Mouse (Mus musculus) heart, embryonic 13.5 days (tissue): ENCODE data around the gene Zc3h18. TPM values are rescaled to one million over a fixed set of nuclear protein-coding genes. Genes with fewer than 3 reads are reported as not detected.
A peak's percentile ranks its signal among the peaks of the same experiment; 100 is the strongest.

Source experiments
- ATAC-seq: fragments of 200-750 bp; cut with Nextera tagmentation; 2 replicates; pipeline ENCODE4 v1.8.0; 2017; ENCODE audit warnings: moderate TSS enrichment; ENCODE audit not compliant: insufficient number of reproducible peaks, low FRiP score, low TSS enrichment; ENCODE audit errors: extremely low read depth
- H3K27ac ChIP-seq: fragments of 300-500 bp; sonication (generic); replicated peaks from 2 replicates; pipeline ENCODE4 v1.5.1; 2015; ENCODE audit warnings: moderate library complexity, mild to moderate bottlenecking, inconsistent platforms
- H3K27me3 ChIP-seq: fragments of 300-500 bp; sonication (generic); replicated peaks from 2 replicates; pipeline ENCODE4 v1.6.1; 2015; ENCODE audit warnings: mild to moderate bottlenecking, inconsistent platforms
- H3K36me3 ChIP-seq: fragments of 300-500 bp; sonication (generic); 2 replicates; pipeline ENCODE4 v1.6.1; 2015; ENCODE audit warnings: mild to moderate bottlenecking, inconsistent platforms
- H3K4me1 ChIP-seq: fragments of 300-500 bp; sonication (generic); 2 replicates; pipeline ENCODE4 v1.6.1; 2015; ENCODE audit warnings: inconsistent platforms
- H3K4me2 ChIP-seq: fragments of 300-500 bp; sonication (generic); 2 replicates; pipeline ENCODE4 v1.6.1; 2015; ENCODE audit warnings: inconsistent platforms, mild to moderate bottlenecking, moderate library complexity
- H3K4me3 ChIP-seq: fragments of 300-500 bp; sonication (generic); 2 replicates; pipeline ENCODE4 v1.5.1; 2015; ENCODE audit warnings: moderate library complexity, mild to moderate bottlenecking, inconsistent platforms
- H3K9ac ChIP-seq: fragments of 300-500 bp; sonication (generic); 2 replicates; pipeline ENCODE4 v1.6.1; 2015; ENCODE audit warnings: inconsistent platforms, mild to moderate bottlenecking, moderate library complexity
- H3K9me3 ChIP-seq: fragments of 300-500 bp; sonication (generic); 2 replicates; pipeline ENCODE4 v1.6.1; 2016; ENCODE audit warnings: inconsistent platforms
- WGBS: fragments of 180-500 bp; shearing (Covaris S2); methylation state at CpG from one replicate; pipeline ENCODE4 v1.1.7; 2015; ENCODE audit warnings: mixed read lengths; 5-methylcytosine and 5-hydroxymethylcytosine counted together
- polyA plus RNA-seq: library from polyadenylated mRNA; unstranded; fragments of >200 nt; fragmentation: Nextera tagmentation; extraction: Ambion mirVana; gene quantifications from 2 replicates; pipeline ENCODE4 v1.2.1, GENCODE M21; 2015

The Zc3h18 gene
- polyA plus RNA-seq, 1 experiment from 2014 or later: 31.1 TPM

DNA sequence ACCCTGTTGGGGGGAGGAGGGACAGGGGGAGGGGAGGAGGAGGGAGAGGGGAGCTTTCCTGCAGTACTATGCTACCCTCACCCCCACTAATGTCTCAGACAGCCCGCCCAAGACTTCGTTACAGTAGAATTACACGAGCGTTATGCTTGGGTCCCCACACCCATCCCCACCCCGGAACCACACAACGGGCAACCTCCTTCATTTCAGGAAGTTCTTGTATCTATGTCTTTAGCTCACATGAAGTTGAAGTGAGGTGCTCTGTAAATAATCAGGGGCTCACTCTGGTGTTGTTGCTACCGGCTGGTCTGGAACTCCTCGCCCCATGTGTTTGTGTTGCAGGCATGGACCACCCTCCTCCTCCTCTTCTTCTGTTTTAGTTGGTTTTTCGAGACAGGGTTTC lies 51.8 kb downstream of the Zc3h18 start:
- Histone ChIP-seq H3K9me3 (no peaks in the 10 kb centered on the region), H3K4me2 (no peak overlapping the region), H3K4me3 (no peak overlapping the region), H3K36me3 (peaks cover 9% of the 10 kb centered on the region), H3K9ac (no peak overlapping the region), H3K27me3 (no peaks in the 10 kb centered on the region), H3K27ac (no peak overlapping the region), H3K4me1 (peaks cover 30% of the 10 kb centered on the region)
- no peak for ATAC-seq
- 81% methylated on average over 9 of the region's 9 CpGs for WGBS

DNA sequence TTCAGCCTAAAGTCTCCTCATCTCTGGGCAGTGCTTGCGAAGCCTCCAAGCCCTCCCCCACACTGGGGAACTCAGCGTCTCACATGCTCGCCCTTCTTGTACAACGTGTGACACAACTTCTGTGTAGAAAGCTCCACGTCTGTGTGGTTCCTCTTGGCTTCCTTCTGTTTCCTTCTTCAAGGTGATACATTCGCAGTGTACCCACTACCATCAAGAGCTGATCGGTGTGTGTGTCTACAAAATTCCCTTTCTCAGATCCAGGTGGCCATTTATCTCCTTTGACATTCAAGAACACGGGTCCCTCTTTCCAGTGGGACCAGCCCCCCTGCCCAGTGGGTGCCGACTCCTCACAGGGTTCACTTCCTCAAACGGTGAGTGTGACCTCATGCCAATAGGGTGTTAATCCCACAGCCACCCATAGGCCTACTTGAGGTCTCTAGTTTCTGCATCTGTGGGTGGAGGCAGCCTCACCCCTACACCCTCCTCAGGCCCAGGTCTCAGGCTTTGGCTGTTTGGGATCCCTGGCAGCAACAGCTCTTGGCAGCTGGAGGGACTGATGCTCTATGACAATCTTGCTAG lies 53.7 kb downstream of the Zc3h18 start:
- ATAC-seq: no peak
- no peak overlapping the region for H3K4me3 ChIP-seq
- 74% methylated on average over 10 of the region's 10 CpGs for WGBS
- H3K27me3 ChIP-seq: no peaks in the 10 kb centered on the region
- no peaks in the 10 kb centered on the region for H3K9me3 ChIP-seq
- no peak overlapping the region for H3K27ac ChIP-seq
- no peak overlapping the region for H3K9ac ChIP-seq
- peaks cover 26% of the 10 kb centered on the region for H3K36me3 ChIP-seq
- H3K4me2 ChIP-seq: no peak overlapping the region
- peaks cover 19% of the 10 kb centered on the region for H3K4me1 ChIP-seq

DNA sequence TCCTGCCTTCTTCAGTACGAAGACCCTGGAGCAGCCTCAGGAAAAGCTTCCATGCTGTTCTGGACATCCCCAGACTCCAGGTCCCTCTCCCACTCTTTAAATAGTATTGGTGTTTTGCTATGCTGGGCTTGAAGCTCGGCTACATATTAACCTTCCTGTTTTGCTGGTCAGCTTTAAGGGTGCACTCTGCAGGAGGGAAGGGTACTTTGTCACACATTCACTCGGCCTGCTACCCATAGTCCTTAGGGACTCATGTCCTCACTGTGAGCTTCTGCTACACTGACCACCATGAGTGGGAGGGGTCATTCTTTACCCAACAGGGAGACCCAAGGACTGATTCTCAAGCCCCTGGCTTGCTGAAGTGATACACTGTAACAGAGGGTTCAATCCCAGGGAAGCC lies 54.2 kb downstream of the Zc3h18 start:
- 65% methylated on average over 3 of the region's 3 CpGs for WGBS
- Histone ChIP-seq H3K27me3 (no peaks in the 10 kb centered on the region), H3K27ac (no peak overlapping the region), H3K36me3 (peaks cover 27% of the 10 kb centered on the region), H3K9me3 (no peaks in the 10 kb centered on the region), H3K4me3 (no peak overlapping the region), H3K4me2 (no peak overlapping the region), H3K4me1 (peaks cover 19% of the 10 kb centered on the region), H3K9ac (no peak overlapping the region)
- no peak for ATAC-seq

DNA sequence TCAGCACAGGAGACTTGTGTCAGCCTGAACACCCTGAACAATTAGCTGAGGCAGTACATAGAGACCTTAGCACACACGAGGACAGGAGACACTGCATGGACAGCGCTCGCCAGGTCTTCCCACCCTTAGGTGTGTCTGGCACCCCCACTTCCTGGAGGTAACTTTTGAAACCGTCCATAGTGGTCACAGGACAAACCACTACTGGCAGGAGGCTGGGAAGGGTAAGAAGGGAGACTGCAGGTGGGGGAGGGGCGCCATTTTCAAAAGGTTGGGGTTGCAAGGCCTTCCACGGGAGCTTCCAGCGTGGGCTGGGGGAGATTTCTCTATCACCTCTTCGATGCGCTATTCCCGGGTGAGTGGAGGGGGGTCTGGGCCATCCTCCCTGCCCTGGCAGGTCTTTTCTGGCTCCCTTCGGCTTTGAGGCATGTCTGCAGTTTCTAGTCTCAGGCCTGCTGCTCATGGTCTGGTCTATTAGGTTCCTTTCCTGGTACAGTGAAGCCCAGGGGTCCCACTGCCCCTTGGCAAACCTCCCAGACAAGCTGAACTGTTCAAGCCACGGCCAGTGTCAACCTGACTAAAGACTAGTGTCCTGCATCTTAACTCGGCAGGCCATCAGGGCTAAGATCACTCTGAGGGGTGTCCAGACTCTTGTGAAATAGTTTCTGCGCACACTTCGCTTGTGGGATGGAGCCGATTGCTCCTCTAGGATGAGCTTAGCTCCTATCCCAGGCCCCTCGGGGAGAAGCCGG lies 55.5 kb downstream of the Zc3h18 start:
- peak overlapping the region; percentile 68 for H3K4me3 ChIP-seq
- H3K9ac ChIP-seq: peak overlapping the region; percentile 88
- WGBS: 28% methylated on average over 18 of the region's 18 CpGs
- peaks cover 38% of the 10 kb centered on the region for H3K36me3 ChIP-seq
- H3K27me3 ChIP-seq: no peaks in the 10 kb centered on the region
- H3K27ac ChIP-seq: peak overlapping the region; percentile 71
- peak overlapping the region; percentile 90 for H3K4me2 ChIP-seq
- H3K4me1 ChIP-seq: peaks cover 19% of the 10 kb centered on the region
- H3K9me3 ChIP-seq: no peaks in the 10 kb centered on the region
- no peak for ATAC-seq

DNA sequence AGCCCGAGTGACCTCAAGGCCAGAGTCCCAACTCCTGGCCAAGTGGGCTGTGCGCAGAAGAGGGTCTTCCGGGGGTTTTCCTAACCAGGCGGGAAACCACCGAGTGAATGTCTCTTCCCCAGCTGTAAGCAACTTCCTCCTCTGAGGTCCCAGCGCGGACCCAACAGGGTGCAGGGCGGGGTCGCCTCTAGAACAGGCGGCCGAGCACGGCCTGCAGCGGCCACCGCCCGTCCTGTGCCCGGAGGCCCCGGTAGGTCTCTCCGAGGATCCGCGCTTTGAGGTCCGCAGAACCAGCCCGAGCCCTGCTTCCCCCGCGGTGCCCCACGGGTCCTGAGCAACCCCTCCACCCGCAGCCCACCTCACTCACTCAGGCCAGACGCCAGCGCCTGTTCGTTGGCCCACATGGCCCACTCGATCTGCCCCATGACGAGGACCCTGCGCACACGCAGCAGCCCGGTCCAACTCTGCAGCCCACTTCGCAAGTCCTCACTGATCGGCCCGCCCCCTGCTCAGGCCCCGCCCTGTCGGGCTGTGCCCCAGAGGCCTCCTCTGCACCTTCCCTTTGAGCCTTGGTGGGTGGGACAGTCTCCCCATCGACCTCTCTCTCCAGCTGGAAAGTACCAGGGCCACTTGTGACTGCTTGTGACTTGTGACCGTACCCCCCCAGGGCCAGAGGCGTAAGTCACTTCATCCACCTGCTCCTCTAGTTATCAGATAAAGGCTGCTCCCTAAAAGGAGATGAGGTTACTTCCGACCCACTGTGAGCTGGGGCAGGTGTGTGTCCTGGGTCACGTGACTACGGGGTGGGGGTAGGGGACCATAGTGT lies 56.2 kb downstream of the Zc3h18 start, which contains the start of gene Cyba:
TSS of gene Cyba (minus strand) at position 488 of the 826 bp plus-strand sequence.
- peak; percentile 51; the same call in 1 of the 2 replicates for ATAC-seq
- H3K27me3 ChIP-seq: no peaks in the 10 kb centered on the region

DNA sequence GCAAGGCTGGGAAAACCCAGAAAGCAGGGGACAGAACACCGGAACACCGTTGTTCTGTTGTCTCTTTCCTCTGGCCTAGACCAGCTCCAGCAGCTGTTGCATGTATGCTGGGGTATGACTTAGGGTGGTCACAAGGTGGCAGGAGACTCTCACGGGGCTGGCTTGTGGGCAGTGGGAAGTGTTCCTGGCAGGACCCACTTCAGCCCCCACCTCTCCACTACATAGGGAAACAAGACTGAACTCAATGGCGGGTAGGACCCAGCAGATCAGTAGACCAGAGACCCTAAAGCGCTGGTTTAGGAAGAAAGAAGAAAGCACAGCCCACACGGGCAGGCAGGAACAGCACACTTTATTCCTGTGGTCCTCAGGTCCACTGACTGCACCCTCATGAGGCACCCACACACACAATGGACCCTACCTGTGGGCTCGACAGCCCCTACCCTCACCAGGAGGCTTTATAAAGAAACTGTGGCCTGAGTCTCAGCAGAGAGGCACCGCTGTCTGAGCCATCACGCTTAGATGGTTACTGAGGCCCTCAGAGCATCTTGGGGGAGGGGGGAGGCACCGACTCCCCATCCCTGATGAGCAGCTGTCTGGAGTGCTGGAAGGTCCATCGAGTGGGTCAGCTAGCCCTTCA lies 57.0 kb downstream of the Zc3h18 start:
- 63% methylated on average over 11 of the region's 11 CpGs for WGBS
- H3K4me2 ChIP-seq: peak overlapping the region; percentile 90
- H3K4me3 ChIP-seq: peak overlapping the region; percentile 68
- H3K9me3 ChIP-seq: no peaks in the 10 kb centered on the region
- peak; percentile 1; the same call in 1 of the 2 replicates for ATAC-seq
- H3K4me1 ChIP-seq: peaks cover 29% of the 10 kb centered on the region
- H3K27ac ChIP-seq: peak overlapping the region; percentile 71; the same call in 1 of the 2 replicates
- H3K9ac ChIP-seq: peak overlapping the region; percentile 88
- peaks cover 51% of the 10 kb centered on the region for H3K36me3 ChIP-seq
- no peaks in the 10 kb centered on the region for H3K27me3 ChIP-seq

More for the DNA sequence above, 56.2 kb downstream of the Zc3h18 start, which contains the start of gene Cyba:
- peak within 1 kb of the TSS; percentile 71 for H3K27ac ChIP-seq
- H3K4me2 ChIP-seq: peak within 1 kb of the TSS; percentile 90
- no peaks in the 10 kb centered on the region for H3K9me3 ChIP-seq
- 3% methylated on average over 45 of the region's 45 CpGs for whole genome bisulfite sequencing
- H3K4me1 ChIP-seq: peaks cover 22% of the 10 kb centered on the region
- peak within 1 kb of the TSS; percentile 88 for H3K9ac ChIP-seq
- H3K36me3 ChIP-seq: peaks cover 46% of the 10 kb centered on the region
- H3K4me3 ChIP-seq: peak within 1 kb of the TSS; percentile 68

DNA sequence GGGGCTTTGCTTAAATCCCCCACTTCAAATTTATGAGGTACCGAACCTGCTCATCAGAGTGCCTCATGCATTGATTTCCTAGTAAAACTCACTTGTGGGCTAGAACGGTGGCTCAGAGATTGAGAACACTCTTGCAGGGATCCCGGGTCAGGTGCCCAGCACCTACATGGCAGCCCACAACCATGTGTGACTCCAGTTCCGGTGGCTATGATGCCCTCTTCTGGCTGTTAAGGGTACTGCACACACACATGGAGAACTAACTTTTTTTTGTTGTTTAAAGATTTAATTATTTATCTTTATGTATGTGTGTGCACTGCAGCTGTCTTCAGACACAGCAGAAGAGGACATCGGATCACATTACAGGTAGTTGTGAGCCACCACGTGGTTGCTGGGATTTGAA lies 59.0 kb downstream of the Zc3h18 start:
- H3K4me3 ChIP-seq: no peak overlapping the region
- H3K36me3 ChIP-seq: peaks cover 56% of the 10 kb centered on the region
- H3K27me3 ChIP-seq: no peaks in the 10 kb centered on the region
- no peak overlapping the region for H3K4me2 ChIP-seq
- H3K4me1 ChIP-seq: peaks cover 30% of the 10 kb centered on the region
- no peak for ATAC-seq
- 86% methylated on average over 6 of the region's 6 CpGs for WGBS
- H3K9ac ChIP-seq: no peak overlapping the region
- no peaks in the 10 kb centered on the region for H3K9me3 ChIP-seq
- H3K27ac ChIP-seq: no peak overlapping the region

DNA sequence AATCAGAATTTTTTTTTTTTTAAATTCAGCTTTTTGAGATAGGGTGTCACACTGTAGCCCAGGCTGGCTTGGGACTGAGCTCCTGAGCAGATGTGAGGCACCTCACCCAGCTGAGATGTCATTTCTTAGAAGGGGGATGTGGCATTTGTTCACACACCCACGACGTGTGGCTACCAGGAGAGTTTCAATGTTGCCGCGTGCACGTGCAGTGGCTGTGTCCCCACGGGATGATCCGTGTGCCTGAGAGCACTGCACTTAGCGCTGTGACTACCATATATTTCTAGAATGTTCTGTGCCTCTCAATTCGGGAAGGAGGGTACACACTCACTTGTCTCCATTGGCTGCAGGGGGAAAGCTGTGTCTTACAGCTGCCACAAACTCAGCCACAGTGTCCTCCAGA lies 59.7 kb downstream of the Zc3h18 start:
- Histone ChIP-seq H3K4me2 (no peak overlapping the region), H3K9me3 (no peaks in the 10 kb centered on the region), H3K36me3 (peaks cover 56% of the 10 kb centered on the region), H3K4me3 (no peak overlapping the region), H3K27me3 (no peaks in the 10 kb centered on the region), H3K9ac (no peak overlapping the region), H3K27ac (no peak overlapping the region), H3K4me1 (peaks cover 30% of the 10 kb centered on the region)
- no peak for ATAC-seq
- WGBS: 93% methylated on average over 9 of the region's 9 CpGs

DNA sequence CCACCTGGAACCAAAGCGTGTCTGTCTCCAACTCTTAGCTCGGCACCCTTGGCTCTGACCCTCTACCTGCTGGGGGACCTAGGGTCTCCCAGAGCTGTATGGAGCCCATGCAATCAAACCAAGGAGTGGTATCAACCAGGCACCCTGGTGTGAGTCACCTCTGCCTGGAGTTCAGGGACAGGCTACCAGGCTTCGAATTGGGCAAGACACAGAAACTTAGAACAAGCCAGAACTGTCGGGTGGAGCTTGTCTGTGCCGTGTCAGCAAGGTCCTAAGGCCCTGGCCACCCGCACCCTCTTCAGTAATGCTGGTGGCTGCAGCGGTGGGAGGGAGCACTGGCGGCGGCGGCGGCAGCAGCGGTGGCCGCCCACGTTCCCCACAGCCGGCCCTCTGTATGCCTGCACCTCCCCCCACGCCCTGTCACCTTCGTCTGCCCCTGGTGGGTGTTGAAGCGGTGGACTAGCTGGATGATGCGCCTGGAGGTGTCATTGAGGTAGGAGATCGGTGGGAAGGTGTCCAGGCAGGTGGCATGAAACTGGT lies 60.2 kb downstream of the Zc3h18 start:
- Histone ChIP-seq H3K27ac (no peak overlapping the region), H3K4me2 (no peak overlapping the region), H3K36me3 (peaks cover 56% of the 10 kb centered on the region), H3K9ac (no peak overlapping the region), H3K27me3 (no peaks in the 10 kb centered on the region), H3K9me3 (no peaks in the 10 kb centered on the region), H3K4me1 (peaks cover 28% of the 10 kb centered on the region), H3K4me3 (no peak overlapping the region)
- 76% methylated on average over 20 of the region's 20 CpGs for WGBS
- no peak for ATAC-seq

DNA sequence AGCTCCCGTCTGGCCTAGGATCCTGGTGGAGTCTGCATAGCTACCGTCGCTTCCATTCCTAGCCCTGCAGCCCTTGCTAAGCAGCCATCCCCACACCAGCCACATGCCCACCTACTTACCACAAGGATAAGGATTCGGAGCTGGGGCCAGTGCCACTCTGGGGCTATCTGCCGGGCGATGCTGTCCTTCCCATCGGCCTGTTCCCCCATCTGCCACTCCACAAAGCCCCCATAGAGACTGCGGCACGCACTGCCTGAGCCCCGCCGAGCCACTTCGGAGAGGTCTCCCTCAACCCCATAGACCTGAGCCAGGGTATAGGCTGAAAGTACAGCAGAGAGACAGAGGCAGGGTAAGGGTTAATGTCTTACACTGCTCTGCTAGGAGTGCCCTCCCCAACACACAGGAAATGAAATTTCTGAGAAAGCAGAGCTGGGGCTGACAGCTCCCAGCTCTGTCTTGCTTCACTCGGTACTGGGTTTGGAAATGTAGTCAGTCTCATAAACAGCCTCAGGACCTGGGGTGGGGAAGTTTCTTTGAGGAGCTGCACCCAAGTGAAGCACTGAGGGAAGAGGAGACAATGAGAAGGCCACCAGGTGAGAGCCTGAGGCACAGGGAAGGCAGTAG lies 61.4 kb downstream of the Zc3h18 start:
- Histone ChIP-seq H3K4me2 (peak overlapping the region; percentile 8; the same call in 1 of the 2 replicates), H3K9ac (peak overlapping the region; percentile 33), H3K4me1 (peaks cover 23% of the 10 kb centered on the region), H3K36me3 (peaks cover 56% of the 10 kb centered on the region), H3K4me3 (no peak overlapping the region), H3K27ac (peak overlapping the region; percentile 63), H3K9me3 (no peaks in the 10 kb centered on the region), H3K27me3 (no peaks in the 10 kb centered on the region)
- ATAC-seq: no peak
- 82% methylated on average over 13 of the region's 13 CpGs for WGBS
